Mouse (Mus musculus) left cerebral cortex, adult 2 months (tissue): ENCODE measurements at regions not wholly inside any gene's neighbourhood (a gene's known extent, or its start where the extent isn't known, plus 50 kb on each side); places are given as distances from the start of the nearest gene placed in this dataset.

Source experiments
- DNase-seq, 2 experiments: peaks; one replicate each; pipeline ENCODE4 v3.0.0; 2021 to 2022; ENCODE audit warnings: low spot score in 2 of 2, mixed read lengths in 1 of 2; ENCODE audit errors: extremely low spot score in 1 of 2
- H3K27ac ChIP-seq: fragments of 200-600 bp; 2 replicates; pipeline ENCODE4 v1.8.1; 2022
- H3K4me3 ChIP-seq: fragments of 200-600 bp; 2 replicates; pipeline ENCODE4 v1.8.1; 2022
- CTCF ChIP-seq: fragments of 200-600 bp; IDR thresholded peaks from 2 replicates; pipeline ENCODE4 v1.8.1; 2022; ENCODE audit warnings: antibody characterized with exemption, mild to moderate bottlenecking, moderate library complexity
- intact Hi-C: fragments of 180-260 bp; cut with DNase I; formaldehyde crosslinking; loops from one replicate; pipeline ENCODE4 v1.15.1; 2025

- intact Hi-C loops = no loop called here
- no peak for TF ChIP-seq CTCF
- Histone ChIP-seq H3K27ac (no peak overlapping the region), H3K4me3 (no peak overlapping the region)
- no peak for DNase-seq
Observed at GRCm38 (mm10) chr6:94830801-94831200, 130.8 kb upstream of the Lrig1 start.

DNA sequence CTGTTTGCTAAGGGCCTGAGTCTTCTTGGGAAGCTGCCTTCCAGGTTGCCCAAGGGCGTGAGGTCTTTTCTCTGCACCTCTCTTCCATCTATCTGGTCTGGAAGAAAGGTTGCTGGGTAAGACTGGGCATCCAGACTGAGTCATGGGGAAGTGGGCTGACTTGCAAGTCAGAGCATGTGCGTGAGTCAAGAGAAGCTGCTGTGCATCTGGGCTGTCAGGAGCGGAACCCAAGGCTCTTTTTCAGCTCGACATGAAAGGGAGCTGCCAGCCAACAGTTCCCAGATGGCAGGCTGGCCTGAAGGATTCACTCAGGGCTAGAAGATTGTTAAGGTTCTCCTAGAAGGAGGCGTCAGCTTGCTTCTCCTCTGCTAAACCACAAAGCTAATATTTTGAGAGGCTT, 129.3 kb upstream of the Lrig1 start:
- Histone ChIP-seq H3K27ac (no peak overlapping the region), H3K4me3 (no peak overlapping the region)
- intact Hi-C loops = no loop called here
- peak; percentile 9 to 39 for DNase-seq
- no peak for TF ChIP-seq CTCF

DNA sequence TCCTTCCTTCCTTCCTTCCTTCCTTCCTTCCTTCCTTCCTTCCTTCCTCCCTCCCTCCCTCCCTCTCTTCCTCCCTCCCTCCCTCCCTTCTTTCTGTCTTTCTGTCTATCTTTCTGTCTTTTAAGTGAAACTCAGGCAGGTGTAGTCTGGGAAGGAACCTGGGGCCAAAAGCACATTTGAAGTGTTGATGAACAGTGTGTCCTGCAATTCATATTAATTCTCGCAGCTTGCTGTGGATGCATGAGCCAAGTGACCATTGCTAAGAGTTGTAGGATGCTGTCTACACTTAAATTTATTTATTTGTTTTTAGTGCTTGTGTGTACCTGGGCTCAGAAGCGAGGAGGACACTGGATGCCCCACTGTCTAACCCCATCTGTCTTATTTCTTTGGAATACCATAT, 126.7 kb upstream of the Lrig1 start:
- DNase-seq = no peak
- intact Hi-C loops = no loop called here

DNA sequence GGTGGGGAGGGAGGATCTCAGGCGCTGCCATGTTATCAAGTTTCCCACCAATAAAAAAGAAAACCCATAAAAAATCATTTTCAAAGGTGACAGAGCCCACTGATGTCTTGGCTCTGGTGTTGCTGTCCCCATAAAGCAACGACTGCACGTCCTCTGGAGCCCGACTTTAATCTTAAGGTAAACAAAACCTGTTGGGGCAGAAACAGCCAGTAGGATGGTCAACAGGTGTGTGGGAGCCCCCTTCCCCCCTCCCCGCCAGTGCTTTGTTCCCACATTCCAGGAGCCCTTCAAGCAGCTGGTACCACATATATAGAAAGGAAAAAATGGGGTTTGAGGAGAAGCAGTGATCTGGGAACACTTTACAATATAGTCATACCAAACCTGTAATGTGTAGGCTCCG, 118.3 kb upstream of the Lrig1 start:
- no peak for DNase-seq
- intact Hi-C loops = no loop called here
- no peak overlapping the region for H3K27ac ChIP-seq
- TF ChIP-seq CTCF = no peak
- no peak overlapping the region for H3K4me3 ChIP-seq

More for the DNA sequence above, 126.7 kb upstream of the Lrig1 start:
- no peak for TF ChIP-seq CTCF
- H3K4me3 ChIP-seq = no peak overlapping the region
- H3K27ac ChIP-seq = no peak overlapping the region

DNA sequence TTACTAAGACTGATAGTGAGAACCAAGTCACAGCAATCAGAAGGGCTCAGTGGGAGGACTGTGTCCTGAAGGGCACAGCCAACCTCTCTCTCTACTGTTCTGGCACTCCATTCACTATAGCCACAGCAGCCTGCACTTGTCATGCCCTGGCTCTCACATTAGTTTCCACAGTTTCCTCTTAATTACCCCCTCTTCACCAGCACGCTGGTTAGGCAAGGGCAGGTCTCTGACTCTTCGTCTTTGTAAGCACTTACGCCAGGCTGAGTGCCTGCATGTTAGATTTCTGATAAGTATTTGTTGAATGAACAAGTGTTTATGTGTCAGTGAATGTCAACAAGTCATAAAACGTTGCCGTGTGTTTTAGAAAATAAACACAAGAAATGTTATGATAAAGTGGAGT, 116.2 kb upstream of the Lrig1 start:
- H3K4me3 ChIP-seq = no peak overlapping the region
- no peak for DNase-seq
- TF ChIP-seq CTCF = no peak
- intact Hi-C loops = no loop called here
- H3K27ac ChIP-seq = no peak overlapping the region

- intact Hi-C loops = no loop called here
- H3K4me3 ChIP-seq = no peak overlapping the region
- TF ChIP-seq CTCF = no peak
- DNase-seq = no peak
- no peak overlapping the region for H3K27ac ChIP-seq
Observed at GRCm38 (mm10) chr6:94814711-94815110, 114.8 kb upstream of the Lrig1 start.

GRCm38 (mm10) chr6:94813481-94814148, 113.7 kb upstream of the Lrig1 start:
- H3K27ac ChIP-seq = no peak overlapping the region
- DNase-seq = no peak
- intact Hi-C loops = no loop called here
- H3K4me3 ChIP-seq = no peak overlapping the region
- no peak for TF ChIP-seq CTCF

GRCm38 (mm10) chr6:94811846-94812245, 111.9 kb upstream of the Lrig1 start:
- no peak for DNase-seq
- TF ChIP-seq CTCF = no peak
- H3K27ac ChIP-seq = no peak overlapping the region
- intact Hi-C loops = no loop called here
- H3K4me3 ChIP-seq = no peak overlapping the region

GRCm38 (mm10) chr6:94807216-94807615, 107.3 kb upstream of the Lrig1 start:
- no peak for TF ChIP-seq CTCF
- intact Hi-C loops = no loop called here
- Histone ChIP-seq H3K27ac (no peak overlapping the region), H3K4me3 (no peak overlapping the region)
- no peak for DNase-seq

DNA sequence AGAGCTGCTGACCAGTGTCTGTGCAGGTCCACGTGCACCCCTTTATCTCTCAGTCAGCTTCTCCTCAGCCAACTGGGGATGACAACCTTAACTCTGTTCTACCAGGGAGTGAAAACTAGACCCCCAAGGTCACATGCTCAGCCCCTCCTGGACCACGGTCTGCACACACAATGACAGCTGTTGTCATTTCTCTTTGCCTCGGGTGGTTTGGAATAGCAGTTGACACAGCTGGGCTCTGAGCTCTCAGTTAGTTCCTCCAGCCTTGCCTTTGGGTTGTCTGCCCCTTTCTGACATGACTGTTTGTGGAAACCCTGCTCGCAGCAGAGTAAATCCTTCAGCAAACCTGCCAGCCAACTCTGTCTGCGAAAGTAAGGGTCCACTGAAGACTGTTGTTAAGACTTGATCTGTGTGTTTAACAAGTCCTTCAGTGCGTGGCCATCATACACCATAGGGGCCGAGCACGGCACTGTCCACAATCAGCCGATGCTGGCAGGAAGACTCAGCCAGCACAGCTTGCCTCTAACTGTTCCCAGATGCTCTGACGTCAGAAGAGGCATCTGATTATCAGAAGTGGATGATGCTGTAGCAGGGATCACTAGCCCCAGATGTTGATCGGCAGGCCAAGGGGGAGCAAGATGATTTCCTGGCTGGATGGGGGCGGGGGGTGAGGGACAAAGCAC, 106.7 kb upstream of the Lrig1 start:
- intact Hi-C loops = no loop called here
- Histone ChIP-seq H3K27ac (no peak overlapping the region), H3K4me3 (no peak overlapping the region)
- no peak for DNase-seq
- no peak for TF ChIP-seq CTCF

DNA sequence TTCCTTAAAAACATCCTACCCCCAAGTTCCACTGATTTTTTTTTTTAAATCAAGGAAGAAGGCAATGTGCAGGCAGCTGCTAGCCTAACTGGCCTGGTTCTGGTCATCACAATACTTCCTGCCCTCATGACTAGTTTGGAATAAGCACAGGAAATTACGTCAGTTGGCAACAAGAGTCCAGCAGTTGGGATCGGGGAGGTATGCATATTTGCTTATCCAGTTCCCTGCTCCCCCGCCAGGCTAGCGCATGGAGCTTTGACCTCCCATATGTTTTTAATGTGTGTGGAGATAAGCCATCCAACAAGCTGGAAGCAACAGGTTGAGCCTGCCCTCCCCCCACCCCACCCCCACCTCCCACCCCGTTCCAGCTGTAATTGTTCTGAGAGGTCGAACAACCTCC, 105.7 kb upstream of the Lrig1 start:
- no peak for DNase-seq
- TF ChIP-seq CTCF = no peak
- Histone ChIP-seq H3K27ac (no peak overlapping the region), H3K4me3 (no peak overlapping the region)
- intact Hi-C loops = no loop called here

GRCm38 (mm10) chr6:94804284-94804815, 104.4 kb upstream of the Lrig1 start:
- TF ChIP-seq CTCF = no peak
- intact Hi-C loops = no loop called here
- no peak for DNase-seq
- Histone ChIP-seq H3K4me3 (no peak overlapping the region), H3K27ac (no peak overlapping the region)

- intact Hi-C loops = no loop called here
- no peak for TF ChIP-seq CTCF
- no peak for DNase-seq
- Histone ChIP-seq H3K4me3 (no peak overlapping the region), H3K27ac (no peak overlapping the region)
Observed at GRCm38 (mm10) chr6:94801039-94801438, 101.1 kb upstream of the Lrig1 start.
